Mouse (Mus musculus): ENCODE data around the gene Btn2a2. TPM values are rescaled to one million over a fixed set of nuclear protein-coding genes. Genes with fewer than 3 reads are reported as not detected.

The Btn2a2 gene
- polyA plus RNA-seq, 1 experiment = not detected

DNA sequence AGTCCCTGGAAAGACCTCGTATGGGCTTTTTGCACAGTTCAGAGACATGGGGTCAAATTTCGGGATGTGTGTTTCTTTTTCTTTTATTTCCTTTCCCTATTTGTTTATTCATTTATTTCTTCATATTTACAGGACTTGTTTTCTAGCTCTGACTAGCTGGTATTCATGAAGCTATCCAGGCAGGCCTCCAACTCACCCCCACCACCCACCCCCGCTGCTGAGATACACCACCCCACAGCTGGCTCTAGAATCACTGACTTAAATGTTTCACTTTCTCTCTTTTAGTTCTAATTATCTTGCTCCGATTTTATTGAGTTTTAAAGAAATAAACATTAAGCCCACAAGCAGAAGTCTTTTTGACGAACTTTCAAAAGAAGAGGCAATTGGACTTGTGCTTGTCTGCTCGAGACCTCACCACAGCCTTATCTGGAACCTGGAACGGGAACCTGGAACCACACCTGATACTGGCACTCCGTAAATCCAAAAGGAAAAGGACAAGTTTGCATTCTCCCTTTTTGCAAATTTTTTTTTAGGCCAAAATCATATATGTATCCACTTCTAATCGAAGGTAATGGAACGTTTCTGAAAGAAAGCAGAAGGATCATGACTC, 58.8 kb downstream of the Btn2a2 start:
- no peaks in the 10 kb centered on the region for H3K36me3 ChIP-seq (ENCODE audit: control insufficient read depth, insufficient read depth, low read length)
- 31% methylated on average over 10 of the region's 10 CpGs for WGBS
- no peak overlapping the region for H3K27ac ChIP-seq (ENCODE audit: insufficient read depth, low read length)
- no peak for TF ChIP-seq POLR2A (IDR thresholded peaks at IDR 0.05; ENCODE audit: low read depth, low read length)
- no peak for TF ChIP-seq CTCF (IDR thresholded peaks at IDR 0.05; ENCODE audit: extremely low read depth, insufficient read depth, insufficient read length, insufficient replicate concordance)
- H3K4me3 ChIP-seq (ENCODE audit: extremely low read depth, insufficient read depth, insufficient read length) = no peak overlapping the region; the same call in 1 of the 2 replicates
- no peaks in the 10 kb centered on the region for H3K27me3 ChIP-seq (ENCODE audit: control insufficient read depth, insufficient read depth, low read length)
- peaks cover 5% of the 10 kb centered on the region; the same call in 1 of the 2 replicates for H3K4me1 ChIP-seq (ENCODE audit: control insufficient read depth, insufficient read depth, insufficient read length)
- no peak for DNase-seq (ENCODE audit: low read depth in 1 of 2, low spot score in 2 of 2)

DNA sequence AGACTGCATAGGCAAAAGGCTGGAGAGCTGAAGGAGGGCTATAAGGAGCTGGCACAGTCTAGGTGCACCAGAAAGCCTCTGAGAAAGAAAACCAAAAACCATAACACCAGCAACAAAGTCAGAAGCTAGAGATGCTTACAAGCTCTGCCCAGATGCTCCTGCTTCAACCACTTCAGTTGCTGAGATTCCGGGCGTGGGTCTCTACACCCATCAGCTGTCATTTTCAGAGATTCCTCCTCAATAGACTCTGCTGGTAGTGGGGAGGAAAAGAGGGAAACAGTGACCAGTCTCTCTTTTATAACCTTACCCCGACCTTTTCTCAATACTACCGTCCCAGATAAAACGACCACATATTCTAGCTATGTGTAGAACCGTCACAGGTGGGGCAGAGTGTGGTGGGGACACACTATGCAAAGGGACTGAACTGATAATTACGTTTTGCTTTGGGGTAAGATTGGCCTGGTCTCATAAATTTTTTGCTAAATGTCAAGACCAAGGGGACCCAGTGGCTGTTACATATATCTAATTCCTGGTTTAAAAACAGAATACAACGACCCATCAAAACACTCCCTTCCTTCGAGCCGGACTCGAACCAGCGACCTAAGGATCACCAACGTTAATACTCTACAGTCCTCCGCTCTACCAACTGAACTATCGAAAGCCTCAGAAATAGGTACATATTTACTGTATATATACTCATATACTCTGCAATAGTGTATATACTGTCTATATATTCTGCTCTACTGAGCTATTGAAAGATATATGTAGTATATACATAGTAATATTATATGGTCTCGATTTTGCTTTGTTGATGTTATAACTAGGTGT, 60.3 kb downstream of the Btn2a2 start:
- 87% methylated on average over 16 of the region's 16 CpGs for WGBS
- no peak for DNase-seq (ENCODE audit: low read depth in 1 of 2, low spot score in 2 of 2)
- H3K27me3 ChIP-seq (ENCODE audit: control insufficient read depth, insufficient read depth, low read length) = no peaks in the 10 kb centered on the region
- H3K4me3 ChIP-seq (ENCODE audit: extremely low read depth, insufficient read depth, insufficient read length) = no peak overlapping the region
- no peaks in the 10 kb centered on the region for H3K36me3 ChIP-seq (ENCODE audit: control insufficient read depth, insufficient read depth, low read length)
- TF ChIP-seq CTCF (IDR thresholded peaks at IDR 0.05; ENCODE audit: extremely low read depth, insufficient read depth, insufficient read length, insufficient replicate concordance) (no peak), POLR2A (IDR thresholded peaks at IDR 0.05; ENCODE audit: low read depth, low read length) (no peak)
- H3K27ac ChIP-seq (ENCODE audit: insufficient read depth, low read length) = no peak overlapping the region
- peaks cover 5% of the 10 kb centered on the region; the same call in 1 of the 2 replicates for H3K4me1 ChIP-seq (ENCODE audit: control insufficient read depth, insufficient read depth, insufficient read length)

Other genes with a start within 250 kb of the Btn2a2 start
- not detected in 2 replicates for gene Vmn1r223, start 241.7 kb downstream of the Btn2a2 start, polyA plus RNA-seq (2012; rRNA removed)
- 0.70 and 0.90 TPM in 2 replicates for gene Zfp322a, start 119.6 kb downstream of the Btn2a2 start, polyA plus RNA-seq (2012; rRNA removed)
- 1.8 TPM in 2 replicates for gene Abt1, start 65.0 kb downstream of the Btn2a2 start, polyA plus RNA-seq (2012; rRNA removed)
- 0.19 and 0.56 TPM in 2 replicates for gene Btn1a1, start 23.0 kb downstream of the Btn2a2 start, polyA plus RNA-seq (2012; rRNA removed)
- gene Hist1h4h, start 42.2 kb upstream of the Btn2a2 start, polyA plus RNA-seq (2012; rRNA removed) = 26.5 and 53.6 TPM in 2 replicates
- 733 and 772 TPM in 2 replicates for gene Hist1h2af, start 45.0 kb upstream of the Btn2a2 start, polyA plus RNA-seq (2012; rRNA removed)
- gene Hist1h3g, start 46.6 kb upstream of the Btn2a2 start, polyA plus RNA-seq (2012; rRNA removed) = 34.4 and 52.1 TPM in 2 replicates
- gene Hist1h2bh, start 54.5 kb upstream of the Btn2a2 start, polyA plus RNA-seq (2012; rRNA removed) = 4.9 and 8.4 TPM in 2 replicates
- gene Hist1h3f, start 55.2 kb upstream of the Btn2a2 start, polyA plus RNA-seq (2012; rRNA removed) = 10.2 and 16.1 TPM in 2 replicates
- gene Hist1h4f, start 62.8 kb upstream of the Btn2a2 start, polyA plus RNA-seq (2012; rRNA removed) = 24.8 and 33.8 TPM in 2 replicates
- 0.30 and 0.39 TPM in 2 replicates for gene Hist1h1d, start 64.4 kb upstream of the Btn2a2 start, polyA plus RNA-seq (2012; rRNA removed)
- gene Hist1h3e, start 73.5 kb upstream of the Btn2a2 start, polyA plus RNA-seq (2012; rRNA removed) = 36.8 and 50.5 TPM in 2 replicates
- 15.5 and 23.4 TPM in 2 replicates for gene Hist1h2ae, start 82.4 kb upstream of the Btn2a2 start, polyA plus RNA-seq (2012; rRNA removed)
- 57.5 and 66.9 TPM in 2 replicates for gene Hist1h2bg, start 82.5 kb upstream of the Btn2a2 start, polyA plus RNA-seq (2012; rRNA removed)
- gene Hist1h2bf, start 85.3 kb upstream of the Btn2a2 start, polyA plus RNA-seq (2012; rRNA removed) = 26.2 and 28.3 TPM in 2 replicates
- gene Hist1h2ad, start 85.5 kb upstream of the Btn2a2 start, polyA plus RNA-seq (2012; rRNA removed) = 12.2 and 23.2 TPM in 2 replicates
- gene Hist1h3d, start 86.9 kb upstream of the Btn2a2 start, polyA plus RNA-seq (2012; rRNA removed) = 20.9 and 27.9 TPM in 2 replicates
- 19.1 and 20.9 TPM in 2 replicates for gene Hist1h4d, start 92.7 kb upstream of the Btn2a2 start, polyA plus RNA-seq (2012; rRNA removed)
- 2.8 and 3.8 TPM in 2 replicates for gene Hist1h2be, start 132.3 kb upstream of the Btn2a2 start, polyA plus RNA-seq (2012; rRNA removed)
- 2.9 and 3.7 TPM in 2 replicates for gene Hist1h1e, start 133.7 kb upstream of the Btn2a2 start, polyA plus RNA-seq (2012; rRNA removed)
- 1.2 and 2.0 TPM in 2 replicates for gene Hist1h2ac, start 195.1 kb upstream of the Btn2a2 start, polyA plus RNA-seq (2012; rRNA removed)
- gene Hist1h2bc, start 195.3 kb upstream of the Btn2a2 start, polyA plus RNA-seq (2012; rRNA removed) = 41.8 and 44.4 TPM in 2 replicates
- not detected in 2 replicates for gene Hist1h1t, start 207.0 kb upstream of the Btn2a2 start, polyA plus RNA-seq (2012; rRNA removed)
- gene Hist1h4c, start 209.6 kb upstream of the Btn2a2 start, polyA plus RNA-seq (2012; rRNA removed) = 20.0 and 33.6 TPM in 2 replicates
- 20.7 and 26.1 TPM in 2 replicates for gene Hfe, start 222.0 kb upstream of the Btn2a2 start, polyA plus RNA-seq (2012; rRNA removed)
- 20.9 and 25.5 TPM in 2 replicates for gene Hist1h1c, start 250.0 kb upstream of the Btn2a2 start, polyA plus RNA-seq (2012; rRNA removed)

All from spleen, adult 2 months (tissue).